Mouse (Mus musculus) adrenal gland, postnatal 36 days (tissue): ENCODE data around the gene Olfr1222. TPM values are rescaled to one million over a fixed set of nuclear protein-coding genes. Genes with fewer than 3 reads are reported as not detected.
"Not testable (repeated sequence)": the region's sequence is repeated elsewhere in the genome, so short reads cannot be mapped to it uniquely, and the experiment has no call there.

Source experiments
- DNase-seq, 2 experiments: peaks; one replicate each; pipeline ENCODE4 v3.0.0; 2021; ENCODE audit warnings: mixed read lengths in 1 of 2
- long read RNA-seq, 2 experiments: library from polyadenylated mRNA; stranded (forward); transcript quantifications; one replicate each; pipeline ENCODE4 v2.0.0; 2021; ENCODE audit warnings: borderline sequencing depth in 2 of 2
- total RNA-seq, 2 experiments: library from RNA; stranded (reverse); gene quantifications; 2 replicates each; pipeline ENCODE4 v1.2.3; 2021

Gene Olfr1222
- not detected for total RNA-seq
- long read RNA-seq, experiment 1 = 0 reads
- long read RNA-seq, experiment 2 = 0 reads

DNA sequence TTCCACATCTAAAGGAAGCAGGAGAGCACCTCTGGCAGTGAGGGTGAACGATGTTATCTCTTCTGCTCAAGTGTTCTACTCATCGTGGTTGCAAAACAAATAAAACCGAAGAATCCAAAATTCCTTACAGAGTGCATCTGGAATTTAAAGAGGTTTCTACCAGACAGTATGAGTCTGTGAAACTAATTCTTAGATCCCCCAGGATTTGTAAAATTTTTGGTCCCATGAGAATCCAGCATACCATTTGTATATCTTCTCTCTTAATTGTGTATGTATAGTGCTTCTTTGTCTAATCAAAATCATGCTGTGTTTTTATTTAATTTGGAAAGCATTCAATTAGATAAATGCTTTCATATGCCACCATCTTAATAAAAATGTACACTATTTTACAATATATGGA, at the start of gene Olfr1222:
TSS of gene Olfr1222 (minus strand) at position 101 of the 400 bp plus-strand sequence.
- DNase-seq = no peak

DNA sequence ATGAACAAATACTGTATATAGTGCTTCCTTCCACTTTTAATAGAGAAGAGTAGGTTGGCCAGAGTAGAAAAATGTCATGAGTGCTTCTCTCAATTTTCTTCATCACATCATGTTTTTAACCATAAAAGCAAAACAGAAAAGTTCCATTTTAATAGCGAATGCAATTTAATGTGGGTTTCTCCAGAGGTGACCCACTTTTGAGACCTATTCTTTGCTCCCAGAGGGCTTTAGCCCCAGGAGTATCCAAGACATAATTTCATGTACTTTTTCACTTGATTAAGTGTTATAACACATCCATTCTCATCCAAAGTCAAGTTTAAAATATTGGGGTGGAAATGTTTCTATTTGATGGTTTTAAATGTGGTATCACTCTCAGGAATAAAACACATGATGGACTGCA, 41.7 kb upstream of the Olfr1222 start, which contains the start of gene Olfr1225:
TSS of gene Olfr1225 (minus strand) at position 101 of the 400 bp plus-strand sequence.
- DNase-seq = no peak

DNA sequence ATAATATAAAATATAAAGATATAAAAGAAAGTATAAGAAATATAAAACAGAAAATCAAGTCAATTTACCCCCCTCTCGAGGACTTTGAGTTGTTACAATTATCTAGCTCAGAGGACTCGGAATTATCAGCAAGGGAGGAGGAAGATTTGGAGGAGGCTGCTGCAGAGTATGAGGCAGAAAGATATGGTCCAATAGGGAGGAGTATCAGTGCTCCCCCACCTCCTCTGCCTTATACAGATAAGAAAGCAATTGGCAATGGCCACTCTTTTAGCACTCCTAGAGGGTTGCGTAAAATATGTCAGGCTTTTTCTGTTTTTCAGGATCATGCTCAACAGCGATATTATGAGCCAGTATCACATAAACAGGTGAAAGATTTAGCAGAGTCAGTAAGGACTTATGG, 31.9 kb upstream of the Olfr1222 start:
- DNase-seq = not testable (repeated sequence)

DNA sequence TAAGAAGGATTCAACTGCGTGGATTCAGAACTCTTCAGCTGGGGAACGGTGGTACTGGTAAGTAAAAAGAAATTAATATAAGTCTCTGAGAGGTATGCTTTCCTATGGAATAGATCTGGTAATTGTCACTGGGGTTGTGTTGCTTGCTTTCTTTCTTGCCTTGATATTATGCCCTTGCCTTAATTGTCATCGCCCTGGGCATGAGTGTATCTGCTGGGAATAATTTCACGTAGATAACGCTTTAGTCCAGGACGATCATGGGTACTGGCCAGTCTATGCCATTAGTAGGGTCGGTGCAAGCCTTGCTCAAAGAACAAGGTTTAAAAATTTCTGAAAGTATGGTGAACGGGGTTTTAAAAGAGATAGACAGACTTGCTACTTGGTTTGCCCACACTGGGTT, 31.1 kb upstream of the Olfr1222 start, which contains the start of gene Olfr1224-ps1:
TSS of gene Olfr1224-ps1 (minus strand) at position 101 of the 400 bp plus-strand sequence.
- not testable (repeated sequence) for DNase-seq

DNA sequence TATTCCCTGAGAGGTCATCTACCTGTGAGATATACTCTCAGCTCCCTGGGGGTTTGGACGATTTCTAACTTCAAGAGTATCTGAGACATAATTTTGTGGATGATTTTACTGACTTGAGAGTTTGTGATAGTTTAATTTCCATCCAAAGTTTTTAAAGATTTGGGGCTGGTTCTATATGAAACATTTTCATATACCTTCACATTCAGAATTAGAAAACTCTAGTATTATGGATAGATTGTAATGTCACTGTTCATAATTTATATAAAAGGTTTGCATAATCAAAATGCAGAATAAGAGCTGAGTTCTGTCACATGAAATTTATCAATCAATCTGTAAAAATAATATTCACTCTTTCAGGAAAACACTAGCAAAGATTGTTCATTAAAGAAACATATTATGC, 18.6 kb upstream of the Olfr1222 start, which contains the start of gene Olfr1223:
TSS of gene Olfr1223 (minus strand) at position 101 of the 400 bp plus-strand sequence.
- DNase-seq = no peak

DNA sequence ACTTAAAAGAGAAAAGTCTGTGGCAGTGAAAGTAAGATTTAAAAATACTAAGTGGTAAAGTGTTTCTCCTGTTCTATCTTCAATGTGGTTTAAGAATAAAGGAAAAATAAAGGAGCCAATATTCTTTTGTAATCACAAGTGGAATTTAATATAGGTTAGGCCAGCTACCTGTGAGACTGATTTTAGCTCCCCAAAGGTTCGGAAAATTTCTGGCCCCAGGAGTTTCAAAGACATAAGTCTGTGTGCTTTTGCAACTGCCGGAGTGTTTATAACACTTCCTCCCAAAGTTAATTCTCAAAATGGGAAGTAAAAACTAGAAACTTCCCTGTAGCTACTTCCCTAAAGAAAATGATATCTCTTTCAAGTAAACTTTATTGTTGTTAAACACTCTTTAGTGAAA, 15.7 kb downstream of the Olfr1222 start, which contains the start of gene Olfr1221:
TSS of gene Olfr1221 (minus strand) at position 101 of the 400 bp plus-strand sequence.
- no peak for DNase-seq

DNA sequence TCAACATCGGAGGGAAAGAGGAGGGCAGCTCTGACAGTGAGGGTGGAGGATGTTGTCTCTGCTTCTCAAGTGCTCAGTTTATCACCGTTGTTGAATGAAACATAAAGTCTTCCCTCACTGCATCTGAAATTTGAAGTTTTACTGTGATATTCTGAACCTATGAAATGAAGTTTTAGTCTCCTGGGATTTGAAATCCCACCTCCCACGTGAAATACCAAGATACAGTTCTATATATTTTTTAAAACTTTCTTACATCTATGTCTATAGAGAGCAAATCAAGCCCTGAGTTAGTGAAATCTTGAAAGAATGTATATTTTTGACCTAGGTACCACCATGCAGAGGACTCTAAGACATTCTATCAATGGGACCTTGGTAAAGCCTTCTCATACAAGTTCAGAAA, 26.1 kb downstream of the Olfr1222 start, which contains the start of gene Olfr1220:
TSS of gene Olfr1220 (minus strand) at position 101 of the 400 bp plus-strand sequence.
- no peak for DNase-seq

DNA sequence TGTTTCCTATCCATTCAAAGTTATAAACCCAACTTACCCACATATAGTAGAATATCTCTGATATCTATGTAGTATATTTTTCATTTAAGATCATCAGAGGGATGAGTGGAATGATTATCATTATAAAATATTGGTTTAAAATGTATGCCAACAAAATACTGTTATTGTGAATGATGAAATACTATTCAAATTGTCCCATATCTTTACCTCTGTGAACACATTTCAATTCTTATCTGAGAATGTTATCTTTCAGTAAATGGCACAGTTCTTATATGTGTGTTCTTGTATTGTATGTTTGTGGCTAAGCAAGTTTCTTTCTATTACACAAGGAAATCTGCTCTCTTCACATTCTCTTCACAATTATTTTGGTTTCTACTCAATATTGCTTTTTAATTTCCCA, 27.2 kb downstream of the Olfr1222 start:
- no peak for DNase-seq

DNA sequence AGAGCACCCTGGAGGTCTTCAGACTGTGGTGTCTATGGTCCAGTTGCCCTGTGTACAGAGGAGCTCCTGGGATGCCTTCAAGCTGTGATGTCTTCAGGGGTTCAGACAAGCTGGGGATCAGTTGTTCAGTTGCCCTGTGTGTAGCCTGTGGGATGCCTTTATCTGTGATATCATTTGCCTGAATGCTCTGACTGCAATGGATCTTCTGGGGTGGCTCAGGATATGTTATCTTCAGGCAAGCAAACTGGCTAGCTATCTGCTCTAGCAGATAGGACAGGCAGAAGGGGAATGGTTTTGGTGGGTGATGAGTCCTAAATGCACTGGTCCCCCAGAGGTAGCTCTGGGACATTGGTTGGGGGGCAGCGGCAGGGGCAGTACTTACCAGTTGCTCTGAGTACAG, 39.0 kb downstream of the Olfr1222 start:
- no peak for DNase-seq

DNA sequence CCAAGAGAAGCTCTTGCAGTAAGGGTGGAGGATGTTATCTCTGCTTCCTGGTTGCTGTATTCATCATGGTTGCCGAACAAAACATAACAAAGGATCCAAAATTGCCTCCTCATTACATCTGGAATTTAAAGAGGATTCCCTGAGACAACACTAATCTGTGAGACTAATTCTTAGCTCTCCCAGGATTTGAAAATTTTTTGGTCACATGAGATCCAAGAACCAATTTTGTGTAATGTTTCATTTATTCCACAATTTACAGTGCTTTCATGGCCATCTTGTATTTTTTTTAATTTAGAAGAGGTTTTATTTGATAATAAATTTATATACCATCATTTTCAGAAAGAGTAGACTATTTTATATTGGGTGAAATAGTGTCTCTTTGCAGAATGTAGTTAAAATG, 49.4 kb downstream of the Olfr1222 start, which contains the start of gene Olfr1219:
TSS of gene Olfr1219 (minus strand) at position 101 of the 400 bp plus-strand sequence.
- DNase-seq = no peak

DNA sequence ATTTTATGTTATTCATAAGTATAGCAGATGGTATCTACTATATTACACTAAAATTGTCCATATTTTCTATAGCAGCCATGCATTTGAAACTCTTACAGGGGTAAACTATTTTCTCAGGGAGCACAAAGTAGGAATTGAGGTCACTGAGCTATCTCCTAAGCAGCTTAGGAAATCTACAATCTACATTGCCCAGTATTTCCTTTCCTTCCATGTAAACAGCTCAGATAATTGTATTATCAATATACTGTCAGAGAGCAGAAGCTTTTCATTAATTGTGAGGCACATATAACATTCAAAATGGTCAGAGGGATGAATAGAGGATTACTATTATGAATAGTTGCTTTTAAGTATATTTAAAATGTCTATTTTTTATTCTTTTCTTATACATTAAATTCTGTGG, 51.4 kb downstream of the Olfr1222 start:
- no peak for DNase-seq

Other genes starting within 250 kb of the Olfr1222 start
- gene Olfr1208, start 230.7 kb downstream of the Olfr1222 start, total RNA-seq = not detected
- gene Olfr1209, start 217.9 kb downstream of the Olfr1222 start, total RNA-seq = not detected
- not detected for gene Olfr1211, start 194.9 kb downstream of the Olfr1222 start, total RNA-seq
- gene Olfr1212, start 179.1 kb downstream of the Olfr1222 start, total RNA-seq = not detected
- gene Gm13762, start 152.8 kb downstream of the Olfr1222 start, total RNA-seq = not detected
- gene Olfr1214, start 140.4 kb downstream of the Olfr1222 start, total RNA-seq = not detected
- gene Olfr1215, start 126.1 kb downstream of the Olfr1222 start, total RNA-seq = not detected
- gene Olfr1216, start 114.7 kb downstream of the Olfr1222 start, total RNA-seq = not detected
- not detected for gene Olfr1217, start 101.0 kb downstream of the Olfr1222 start, total RNA-seq
- not detected for gene Olfr1218, start 71.9 kb downstream of the Olfr1222 start, total RNA-seq
- not detected for gene Olfr1219, start 49.5 kb downstream of the Olfr1222 start, total RNA-seq
- not detected for gene Olfr1220, start 26.2 kb downstream of the Olfr1222 start, total RNA-seq
- not detected for gene Olfr1221, start 15.8 kb downstream of the Olfr1222 start, total RNA-seq
- gene Olfr1223, start 18.5 kb upstream of the Olfr1222 start, total RNA-seq = not detected
- gene Olfr1224-ps1, start 31.0 kb upstream of the Olfr1222 start, total RNA-seq = not detected
- gene Olfr1225, start 41.6 kb upstream of the Olfr1222 start, total RNA-seq = not detected
- gene Olfr1226, start 67.0 kb upstream of the Olfr1222 start, total RNA-seq = not detected
- gene Olfr1228, start 121.0 kb upstream of the Olfr1222 start, total RNA-seq = not detected
- not detected for gene Olfr1229, start 155.0 kb upstream of the Olfr1222 start, total RNA-seq
- not detected for gene Olfr1230, start 164.2 kb upstream of the Olfr1222 start, total RNA-seq
- not detected for gene Olfr1231, start 174.0 kb upstream of the Olfr1222 start, total RNA-seq
- gene Olfr1232, start 196.6 kb upstream of the Olfr1222 start, total RNA-seq = not detected
- not detected for gene Olfr1233, start 209.3 kb upstream of the Olfr1222 start, total RNA-seq
- not detected for gene Olfr1234, start 231.8 kb upstream of the Olfr1222 start, total RNA-seq